Mouse (Mus musculus): Measurements from ENCODE around the gene Kcnma1. TPM values are rescaled to one million over a fixed set of nuclear protein-coding genes. Genes with fewer than 3 reads are reported as not detected.

Kcnma1 gene
- total RNA-seq, 2 experiments from 2014 or later: not detected

Other genes with a start within 250 kb of the Kcnma1 start
- gene Dlg5, start 231.4 kb upstream of the Kcnma1 start, total RNA-seq (2015; ENCODE audit: low replicate concordance): not detected in 2 replicates
- gene Dlg5, start 231.4 kb upstream of the Kcnma1 start, total RNA-seq (2017; ENCODE audit: low replicate concordance): 0.14 TPM in 1 of 2 replicates, not detected in the other